Mouse (Mus musculus): ENCODE data around the gene Vwce.

DNA sequence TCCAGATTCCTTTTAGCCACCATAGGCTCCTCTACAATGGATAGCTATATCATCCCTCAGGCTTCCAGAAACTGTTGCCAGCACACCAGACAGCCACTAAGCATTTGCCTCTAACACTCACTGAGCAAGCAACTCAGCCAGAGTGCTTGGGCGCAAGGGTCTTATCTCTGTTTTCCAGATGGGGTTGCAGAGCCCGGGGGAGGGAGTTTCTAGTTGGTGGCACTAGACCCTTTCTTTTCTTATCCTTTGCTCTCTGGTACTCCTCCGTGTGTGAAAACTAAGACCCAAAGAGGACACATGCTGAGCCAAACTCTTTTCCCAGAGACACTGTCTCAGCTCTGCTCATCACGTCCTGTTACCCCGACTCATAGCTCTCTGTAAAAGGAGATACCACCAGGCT, 27.4 kb downstream of the Vwce start:
- no peak for TF ChIP-seq GATA1 (IDR thresholded peaks at IDR 0.05; ENCODE audit: borderline replicate concordance, low read length)
- TF ChIP-seq FLI1 (IDR thresholded peaks at IDR 0.05; ENCODE audit: low read length) = no peak
